Comparison of ENCODE assay signal across 25 mouse cellular contexts in genomic region chr10:20732180-20732579, GRCm38 (mm10). TPM values are rescaled to one million over a fixed set of nuclear protein-coding genes. Genes with fewer than 3 reads are reported as not detected.
DNase-seq lines count a peak whose midpoint lies in the region; ATAC-seq and TF ChIP-seq lines count a peak whose summit lies in the region.
"Had no signal": no experiment of that assay in that cellular context is flagged by ENCODE, and none has a peak within 500 bp of the region (broad histone marks: within the 10 kb centered on the region; RNA-seq: fewer than 3 reads in every experiment).

No protein-coding gene starts in this region.

- no peaks in the 10 kb centered on the region for H3K9me3 ChIP-seq in forebrain, embryonic 15.5 days
- no peaks in the 10 kb centered on the region for H3K9me3 ChIP-seq in forebrain, embryonic 12.5 days
- no peaks in the 10 kb centered on the region for H3K9me3 ChIP-seq in midbrain, embryonic 16.5 days (replicated peaks; ENCODE audit: control insufficient read depth, low read length, poor library complexity, severe bottlenecking)
- no peaks in the 10 kb centered on the region for H3K9me3 ChIP-seq in midbrain, embryonic 11.5 days (ENCODE audit: control insufficient read depth, low read length)
- H3K9me3 ChIP-seq in forebrain, postnatal 0 days (ENCODE audit: low read length) = no peaks in the 10 kb centered on the region
- H3K9me3 ChIP-seq: heart, embryonic 12.5 days; heart, embryonic 15.5 days; hindbrain, embryonic 10.5 days; hindbrain, embryonic 13.5 days; intestine, embryonic 15.5 days had no signal

- H3K27me3 ChIP-seq in forebrain, embryonic 15.5 days = no peaks in the 10 kb centered on the region
- no peaks in the 10 kb centered on the region for H3K27me3 ChIP-seq in forebrain, embryonic 12.5 days
- H3K27me3 ChIP-seq in midbrain, embryonic 16.5 days (ENCODE audit: control insufficient read depth, insufficient read depth, low read depth, low read length) = no peaks in the 10 kb centered on the region
- H3K27me3 ChIP-seq in midbrain, embryonic 11.5 days (ENCODE audit: control insufficient read depth, insufficient read depth, low read length) = no peaks in the 10 kb centered on the region
- no peaks in the 10 kb centered on the region for H3K27me3 ChIP-seq in forebrain, postnatal 0 days (ENCODE audit: insufficient read depth, low read length)
- H3K27me3 ChIP-seq: heart, embryonic 12.5 days; heart, embryonic 15.5 days; hindbrain, embryonic 13.5 days; intestine, embryonic 15.5 days had no signal

- TF ChIP-seq CTCF in forebrain, postnatal 0 days (IDR thresholded peaks at IDR 0.05; ENCODE audit: low read depth) = no peak

- no peak overlapping the region for H3K4me3 ChIP-seq in forebrain, embryonic 15.5 days
- H3K4me3 ChIP-seq in forebrain, embryonic 12.5 days (replicated peaks) = no peak overlapping the region
- H3K4me3 ChIP-seq in midbrain, embryonic 16.5 days (ENCODE audit: low read depth, low read length) = no peak overlapping the region
- H3K4me3 ChIP-seq in midbrain, embryonic 11.5 days (ENCODE audit: low read depth, low read length) = no peak overlapping the region
- no peak overlapping the region for H3K4me3 ChIP-seq in forebrain, postnatal 0 days (ENCODE audit: low read depth, low read length)
- H3K4me3 ChIP-seq: heart, embryonic 12.5 days; heart, embryonic 15.5 days; hindbrain, embryonic 10.5 days; hindbrain, embryonic 13.5 days; intestine, embryonic 15.5 days had no signal

- no peaks in the 10 kb centered on the region for H3K36me3 ChIP-seq in forebrain, embryonic 15.5 days
- no peaks in the 10 kb centered on the region for H3K36me3 ChIP-seq in forebrain, embryonic 12.5 days (replicated peaks)
- H3K36me3 ChIP-seq in midbrain, embryonic 16.5 days (ENCODE audit: control insufficient read depth, insufficient read depth, low read length) = no peaks in the 10 kb centered on the region
- H3K36me3 ChIP-seq in midbrain, embryonic 11.5 days (ENCODE audit: control insufficient read depth, insufficient read depth, low read length) = no peaks in the 10 kb centered on the region
- H3K36me3 ChIP-seq in forebrain, postnatal 0 days (ENCODE audit: insufficient read depth) = no peaks in the 10 kb centered on the region
- H3K36me3 ChIP-seq: heart, embryonic 12.5 days; heart, embryonic 15.5 days; hindbrain, embryonic 10.5 days; hindbrain, embryonic 13.5 days; intestine, embryonic 15.5 days had no signal

- 23% methylated on average over 2 of the region's 2 CpGs for WGBS in forebrain, embryonic 15.5 days
- 35% methylated on average over 2 of the region's 2 CpGs for WGBS in forebrain, embryonic 12.5 days
- WGBS in midbrain, embryonic 16.5 days = 17% methylated on average over 2 of the region's 2 CpGs
- 50% methylated on average over 2 of the region's 2 CpGs for WGBS in midbrain, embryonic 11.5 days
- WGBS in forebrain, postnatal 0 days = 14% methylated on average over 2 of the region's 2 CpGs

- no peak overlapping the region for H3K4me2 ChIP-seq in forebrain, embryonic 15.5 days (replicated peaks)
- H3K4me2 ChIP-seq in forebrain, embryonic 12.5 days = no peak overlapping the region
- no peak overlapping the region for H3K4me2 ChIP-seq in midbrain, embryonic 16.5 days (ENCODE audit: low read length)
- no peak overlapping the region for H3K4me2 ChIP-seq in midbrain, embryonic 11.5 days
- H3K4me2 ChIP-seq in forebrain, postnatal 0 days (ENCODE audit: low read depth) = no peak overlapping the region
- H3K4me2 ChIP-seq: heart, embryonic 12.5 days; heart, embryonic 15.5 days; hindbrain, embryonic 13.5 days; intestine, embryonic 15.5 days had no signal

- no peak for ATAC-seq in forebrain, embryonic 15.5 days (replicated peaks)
- ATAC-seq in forebrain, embryonic 12.5 days (ENCODE audit: low FRiP score) = no peak
- peak; percentile 66; the same call in 1 of the 2 replicates for ATAC-seq in midbrain, embryonic 16.5 days
- no peak for ATAC-seq in midbrain, embryonic 11.5 days (ENCODE audit: low FRiP score)
- ATAC-seq in forebrain, postnatal 0 days = peak; percentile 38; the same call in 1 of the 2 replicates
- ATAC-seq: CD4-positive, CD25-positive, alpha-beta regulatory T cell, adult 4 months; hindbrain, embryonic 16.5 days; intestine, embryonic 15.5 days had no signal

- H3K9ac ChIP-seq in forebrain, embryonic 15.5 days (replicated peaks) = no peak overlapping the region
- H3K9ac ChIP-seq in forebrain, embryonic 12.5 days = no peak overlapping the region
- H3K9ac ChIP-seq in midbrain, embryonic 16.5 days (ENCODE audit: low read depth, low read length) = no peak overlapping the region
- no peak overlapping the region for H3K9ac ChIP-seq in midbrain, embryonic 11.5 days (ENCODE audit: low read length)
- H3K9ac ChIP-seq in forebrain, postnatal 0 days = no peak overlapping the region
- H3K9ac ChIP-seq: heart, embryonic 12.5 days; heart, embryonic 15.5 days; hindbrain, embryonic 13.5 days; intestine, embryonic 15.5 days had no signal

- no peak for DNase-seq in midbrain, embryonic 11.5 days (ENCODE audit: low spot score, missing footprints)
- DNase-seq in forebrain, postnatal 0 days = no peak
- DNase-seq in thymus, postnatal 0 days (ENCODE audit: low spot score) = no peak
- DNase-seq: adrenal gland, adult 2 months; adrenal gland, postnatal 14 days; cerebellum, adult 11-12 months; cerebellum, adult 8-10 months; cerebellum, postnatal 10 days; cerebellum, postnatal 36 days; embryo, embryonic 11 days; gastrocnemius, postnatal 25 days; heart, adult 18-20 months; heart, postnatal 10 days; heart, postnatal 36 days had no signal

- 0 out of 2 replicates have a peak overlapping the region, but pooled peaks have one; percentile 2 for H3K27ac ChIP-seq in forebrain, embryonic 15.5 days (replicated peaks)
- H3K27ac ChIP-seq in forebrain, embryonic 12.5 days = no peak overlapping the region
- no peak overlapping the region; the same call in 1 of the 2 replicates for H3K27ac ChIP-seq in midbrain, embryonic 16.5 days (ENCODE audit: low read length)
- H3K27ac ChIP-seq in midbrain, embryonic 11.5 days (ENCODE audit: low read depth, low read length) = no peak overlapping the region
- no peak overlapping the region for H3K27ac ChIP-seq in forebrain, postnatal 0 days (ENCODE audit: low read depth, low read length)
- H3K27ac ChIP-seq: heart, embryonic 15.5 days; hindbrain, embryonic 10.5 days; hindbrain, embryonic 13.5 days; intestine, embryonic 15.5 days had no signal

- peaks cover 12% of the 10 kb centered on the region for H3K4me1 ChIP-seq in forebrain, embryonic 15.5 days
- peaks cover 14% of the 10 kb centered on the region for H3K4me1 ChIP-seq in forebrain, embryonic 12.5 days
- H3K4me1 ChIP-seq in midbrain, embryonic 16.5 days (ENCODE audit: control insufficient read depth, insufficient read depth, low read length) = peaks cover 6% of the 10 kb centered on the region; the same call in 1 of the 2 replicates
- no peaks in the 10 kb centered on the region for H3K4me1 ChIP-seq in midbrain, embryonic 11.5 days (ENCODE audit: control insufficient read depth, insufficient read depth, low read length)
- H3K4me1 ChIP-seq in forebrain, postnatal 0 days (ENCODE audit: insufficient read depth) = no peaks in the 10 kb centered on the region
- H3K4me1 ChIP-seq: intestine, embryonic 15.5 days had no signal

RNA-seq across cellular contexts. Expression of gene Pde7b, which starts 7.3 kb away (rescaled TPM):
- 3.7 and 4.5 TPM in 2 replicates for polyA plus RNA-seq in forebrain, embryonic 15.5 days (2015; fragmentation: Nextera tagmentation; extraction: Ambion mirVana)
- 2.3 and 2.5 TPM in 2 replicates for polyA plus RNA-seq in forebrain, embryonic 12.5 days (2016; fragmentation: Nextera tagmentation; extraction: Ambion mirVana)
- 2.3 and 4.1 TPM in 2 replicates for polyA plus RNA-seq in midbrain, embryonic 16.5 days (2015; fragmentation: Nextera tagmentation; extraction: Ambion mirVana)
- 1.1 and 1.6 TPM in 2 replicates for polyA plus RNA-seq in midbrain, embryonic 11.5 days (2014; fragmentation: Nextera tagmentation; extraction: Ambion mirVana)
- 8.7 and 9.4 TPM in 2 replicates for total RNA-seq in forebrain, postnatal 0 days (2014; rRNA removed)
- 0.88 and 2.4 TPM in 2 replicates for polyA plus RNA-seq in forebrain, postnatal 0 days (2015; fragmentation: Nextera tagmentation; extraction: Ambion mirVana)
- 0.30 and 0.61 TPM in 2 replicates for polyA plus RNA-seq in thymus, postnatal 0 days (2015; fragmentation: Nextera tagmentation; extraction: Ambion mirVana)
- total RNA-seq: MEL had no signal

Comparison
In these comparisons a context has a peak if more than half of its experiments do, and no peak if none do; other contexts are left out.
1. ATAC-seq: peak in midbrain, embryonic 16.5 days (single experiment) and forebrain, postnatal 0 days (single experiment); none in forebrain, embryonic 15.5 days (single experiment), forebrain, embryonic 12.5 days (single experiment) and midbrain, embryonic 11.5 days (single experiment).